Mouse (Mus musculus): ENCODE results near the gene Cenpt. TPM values are rescaled to one million over a fixed set of nuclear protein-coding genes. Genes with fewer than 3 reads are reported as not detected.
A peak's percentile ranks its signal among the peaks of the same experiment; 100 is the strongest.

Gene Cenpt
- total RNA-seq, 2 experiments from 2014 or later: 3.2 to 4.2 TPM

DNA sequence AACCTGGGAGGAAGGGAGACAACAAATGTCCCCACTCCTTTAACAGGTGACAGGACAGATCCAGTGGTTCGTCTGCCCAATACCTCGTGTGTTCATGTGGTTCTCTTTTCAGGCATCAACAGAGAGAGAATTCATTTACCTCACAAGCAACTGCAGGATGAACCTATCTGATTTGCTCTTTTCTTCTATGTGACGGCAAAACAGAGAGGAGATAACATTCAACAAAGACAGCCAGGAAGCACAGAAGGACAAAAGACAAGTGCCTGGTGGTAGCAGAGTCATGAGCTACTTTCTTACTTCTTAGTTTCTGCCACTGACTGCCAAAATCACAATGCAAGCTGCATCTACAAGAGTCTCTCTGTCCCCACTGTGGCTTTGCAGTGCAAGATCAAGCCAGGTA is 41.5 kb downstream of the Cenpt start:
- intact Hi-C loops (cut with DNase I): no loop called here

DNA sequence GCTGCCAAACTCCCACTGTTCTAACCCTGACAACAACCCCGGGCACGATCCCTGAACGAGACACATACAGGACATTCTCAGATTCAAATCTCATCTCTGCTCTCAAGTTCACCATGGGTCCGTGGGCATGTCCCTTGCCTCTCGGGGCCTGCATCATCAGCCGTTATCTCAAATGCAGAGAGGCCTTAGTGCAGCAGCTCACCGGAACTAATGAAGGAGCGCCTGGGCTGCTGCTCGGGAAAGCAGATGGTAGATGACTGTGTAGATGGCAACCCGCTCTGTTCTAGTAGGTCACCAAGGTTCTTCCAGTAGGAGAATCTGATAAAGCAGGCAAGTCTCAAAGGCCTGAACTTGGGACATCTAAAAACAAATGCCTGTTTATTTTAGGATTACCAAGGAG is 42.0 kb downstream of the Cenpt start:
- no peak for DNase-seq
- intact Hi-C loops (cut with DNase I): no loop called here

More for the DNA sequence above, 41.5 kb downstream of the Cenpt start:
- no peak for DNase-seq

DNA sequence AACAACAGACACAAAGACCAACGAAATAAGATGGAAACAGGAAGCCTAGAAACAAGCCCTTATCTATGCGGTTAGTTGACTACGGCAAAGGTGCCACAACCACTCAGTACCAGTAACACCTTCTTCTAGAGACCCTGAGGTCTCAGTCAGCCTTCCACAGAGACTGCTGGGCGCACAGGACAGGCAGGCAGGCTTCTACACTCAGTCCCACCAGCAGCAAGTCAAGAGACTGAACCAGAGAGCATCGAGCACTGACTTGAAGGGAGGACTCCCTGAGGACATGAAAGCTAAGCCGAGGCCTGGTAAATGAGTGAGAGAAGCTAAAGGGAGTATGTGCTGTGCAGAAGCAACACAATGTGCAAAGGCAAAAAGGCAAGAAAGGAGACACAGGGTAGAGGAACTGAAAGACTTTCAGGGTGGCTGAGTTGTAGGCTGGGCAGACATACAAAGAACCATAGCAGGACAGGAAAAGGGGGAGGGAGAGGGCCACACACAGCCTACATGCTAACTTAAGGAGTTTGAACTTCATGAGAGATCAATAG is 42.8 kb downstream of the Cenpt start:
- no peak for DNase-seq
- intact Hi-C loops (cut with DNase I): no loop called here

DNA sequence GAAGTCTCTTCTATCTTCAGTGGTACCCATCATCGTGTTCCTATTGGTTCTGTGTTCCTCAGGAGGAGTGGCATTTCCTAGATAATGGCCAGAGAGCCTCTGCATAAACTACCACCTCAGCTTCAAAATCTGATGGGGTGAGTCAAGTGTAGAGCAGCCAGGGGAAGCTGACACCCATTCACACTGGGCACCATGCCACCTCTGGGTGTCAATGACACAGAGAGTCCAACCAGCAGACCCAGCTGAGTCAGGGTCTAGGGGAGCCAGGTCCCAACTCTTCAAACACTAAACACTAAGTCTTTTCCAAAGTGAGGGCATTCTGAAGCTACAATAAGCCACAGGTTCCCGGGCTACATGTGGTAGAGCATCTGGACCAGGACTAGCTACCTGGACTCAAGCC is 44.6 kb downstream of the Cenpt start:
- DNase-seq: peak in 1 of 2 experiments; percentile 40
- intact Hi-C loops (cut with DNase I): no loop called here

DNA sequence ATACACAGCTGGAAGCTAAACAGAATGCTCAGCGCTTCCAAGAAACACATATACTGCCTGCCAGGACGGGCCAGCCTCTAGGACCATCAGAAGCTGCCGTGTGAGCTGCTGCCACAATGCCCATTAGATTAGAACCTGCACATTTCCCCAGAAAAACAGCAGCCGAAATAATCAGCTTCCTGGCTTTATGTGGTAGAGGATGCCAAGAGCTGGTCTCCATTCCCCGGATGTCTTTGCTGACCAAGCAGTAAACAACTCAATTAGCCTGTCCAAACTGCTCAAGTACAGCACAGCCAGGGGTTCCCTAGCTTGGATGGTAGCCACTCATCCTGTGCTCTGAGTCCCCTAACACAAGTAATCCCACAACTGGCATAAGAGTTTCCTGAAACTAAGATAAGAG is 45.3 kb downstream of the Cenpt start:
- intact Hi-C loops (cut with DNase I): no loop called here
- DNase-seq: no peak

DNA sequence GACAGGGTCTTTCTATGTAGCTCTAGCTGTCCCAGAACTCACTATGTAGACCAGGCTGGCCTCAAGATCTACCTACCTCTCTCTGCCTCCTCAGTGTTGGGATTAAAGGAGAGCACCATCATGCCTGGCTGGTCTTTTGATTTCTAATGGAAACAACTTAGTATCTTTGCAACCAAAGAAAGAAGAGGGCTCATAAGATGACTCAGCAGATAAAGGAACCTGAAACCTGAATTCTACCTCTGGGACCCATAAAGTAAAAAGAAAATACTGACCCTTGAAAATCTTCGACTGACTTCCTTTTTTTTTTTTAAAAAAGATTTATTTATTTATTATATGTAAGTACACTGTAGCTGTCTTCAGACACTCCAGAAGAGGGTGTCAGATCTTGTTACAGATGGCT is 47.1 kb downstream of the Cenpt start:
- intact Hi-C loops (cut with DNase I): no loop called here
- no peak for DNase-seq

DNA sequence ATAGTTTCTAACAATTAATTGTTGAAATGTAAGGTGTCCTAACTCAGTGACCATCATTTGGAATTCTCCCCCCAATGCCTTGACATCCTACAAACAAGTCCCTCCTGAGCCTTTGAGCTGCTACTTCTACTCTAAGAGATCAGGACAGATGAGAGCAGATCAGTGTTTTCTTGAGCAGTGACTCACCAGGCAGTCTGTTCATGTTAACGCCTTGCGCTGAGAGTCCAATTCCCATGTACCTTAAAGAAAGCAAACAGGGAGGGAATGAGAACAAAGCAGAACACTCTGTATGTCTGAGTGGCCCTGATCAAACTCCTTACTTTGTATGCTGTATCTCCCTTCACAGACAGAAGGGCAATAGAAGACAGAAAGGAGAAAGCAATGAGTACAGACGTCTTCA is 47.7 kb downstream of the Cenpt start:
- intact Hi-C loops (cut with DNase I): no loop called here

DNA sequence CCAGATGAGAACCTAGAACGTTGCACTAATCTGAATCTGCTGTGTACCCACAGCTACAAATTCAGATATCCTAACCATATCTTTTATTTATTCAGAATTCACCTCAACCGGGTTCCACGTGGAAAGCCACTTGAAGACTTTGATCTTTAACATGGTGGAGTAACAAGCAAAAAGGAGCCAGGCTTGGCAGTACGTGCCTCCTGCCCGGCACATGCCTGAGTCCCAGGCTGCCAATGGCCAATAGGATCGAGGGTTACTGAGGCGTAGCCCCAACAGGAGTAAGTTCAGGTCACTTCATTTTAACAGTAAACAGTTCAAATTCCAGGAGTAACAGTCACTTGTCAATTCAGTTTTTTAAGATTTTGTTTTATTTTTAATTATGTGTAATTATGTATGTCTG is 48.3 kb downstream of the Cenpt start:
- intact Hi-C loops (cut with DNase I): no loop called here
- DNase-seq: no peak

More for the DNA sequence above, 47.7 kb downstream of the Cenpt start:
- no peak for DNase-seq

DNA sequence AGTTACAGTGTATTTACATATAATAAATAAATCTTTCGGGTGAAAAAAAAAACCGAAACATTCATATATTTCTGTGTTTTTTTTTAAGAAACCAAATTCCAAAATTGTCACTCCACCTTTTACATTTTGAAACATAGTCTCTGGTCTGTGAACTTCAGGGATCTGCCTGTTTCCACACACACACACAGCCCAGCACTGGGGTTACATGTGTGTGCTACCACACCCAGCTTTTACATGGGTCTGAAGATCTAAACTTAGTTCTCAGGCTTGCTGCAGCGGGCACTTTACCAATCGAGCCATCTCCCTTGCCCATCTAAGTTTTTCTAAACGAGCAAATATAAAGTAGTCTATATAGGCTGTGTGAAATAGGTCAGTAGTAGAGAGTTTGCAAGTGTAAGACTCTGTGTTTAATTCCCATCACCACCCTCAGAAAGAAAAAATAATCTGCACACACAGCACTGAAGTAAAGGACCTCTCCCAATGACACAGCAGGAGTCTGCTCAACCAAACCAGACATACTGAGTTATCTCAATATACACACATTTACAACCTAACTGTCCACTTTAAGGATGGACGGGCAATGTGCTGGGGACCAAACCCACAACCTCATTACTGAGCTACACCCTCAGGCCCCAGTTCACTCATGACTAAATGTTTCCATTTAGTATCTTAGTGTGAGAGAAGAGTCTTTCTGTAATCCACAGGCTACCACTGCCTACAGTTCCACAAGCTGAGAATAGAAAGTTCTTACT is 51.7 kb downstream of the Cenpt start:
- intact Hi-C loops (cut with DNase I): no loop called here
- no peak for DNase-seq

DNA sequence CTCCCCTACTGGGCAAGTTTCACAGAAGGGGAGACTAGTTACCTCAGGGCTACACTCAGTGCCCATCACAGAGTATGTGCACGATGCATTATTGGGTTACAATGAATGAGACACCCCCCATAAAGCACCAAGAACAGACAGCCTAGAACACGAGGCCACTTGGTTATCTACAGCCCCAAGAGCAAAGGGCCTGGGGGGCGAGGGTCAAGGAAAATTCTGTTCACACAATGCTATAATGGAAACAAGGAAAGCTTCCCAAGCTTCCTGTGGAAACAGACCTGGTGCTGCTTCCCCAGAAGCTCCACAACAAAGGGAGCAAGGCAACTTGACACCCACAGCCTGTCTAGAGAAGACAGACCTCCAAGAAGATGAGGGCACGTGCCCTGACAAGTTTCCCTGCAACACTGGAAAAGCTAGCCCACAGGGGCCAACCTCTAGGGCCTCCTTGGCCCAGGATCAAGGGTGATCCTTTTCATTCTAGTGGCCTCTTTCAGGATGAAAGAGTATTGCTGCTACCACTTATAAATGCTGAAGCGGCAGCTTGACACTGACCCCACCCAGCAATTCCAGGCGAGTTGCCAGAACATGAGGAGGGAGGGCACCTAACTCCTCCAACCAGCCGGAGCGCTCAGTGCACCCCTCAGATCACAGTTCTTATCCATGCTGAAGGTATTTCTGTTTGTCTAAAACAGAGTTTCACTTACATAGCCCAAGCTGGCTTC is 53.8 kb downstream of the Cenpt start:
- peak; percentile 80 to 86 for DNase-seq

DNA sequence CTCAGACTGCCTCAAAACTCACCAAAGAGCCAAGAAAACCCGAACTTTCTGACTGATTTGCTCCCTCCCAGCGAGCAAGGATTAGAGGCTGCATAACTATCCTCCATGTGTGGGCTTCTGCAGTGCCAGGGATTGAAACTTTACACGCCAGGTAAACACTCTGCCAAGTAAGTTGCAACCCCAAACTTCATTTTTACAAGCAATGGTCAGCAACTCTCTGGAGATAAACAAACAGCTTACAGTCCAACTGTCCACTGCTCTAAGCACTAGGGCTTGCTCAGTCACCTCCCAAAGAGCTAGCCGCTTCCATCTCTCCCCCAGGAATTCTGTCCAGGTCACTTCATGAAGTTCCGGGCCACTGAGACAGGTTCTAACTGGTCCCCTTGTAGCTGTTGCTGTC is 54.7 kb downstream of the Cenpt start:
- intact Hi-C loops (cut with DNase I): no loop called here
- DNase-seq: no peak

More for the DNA sequence above, 53.8 kb downstream of the Cenpt start:
- intact Hi-C loops (cut with DNase I): no loop called here

DNA sequence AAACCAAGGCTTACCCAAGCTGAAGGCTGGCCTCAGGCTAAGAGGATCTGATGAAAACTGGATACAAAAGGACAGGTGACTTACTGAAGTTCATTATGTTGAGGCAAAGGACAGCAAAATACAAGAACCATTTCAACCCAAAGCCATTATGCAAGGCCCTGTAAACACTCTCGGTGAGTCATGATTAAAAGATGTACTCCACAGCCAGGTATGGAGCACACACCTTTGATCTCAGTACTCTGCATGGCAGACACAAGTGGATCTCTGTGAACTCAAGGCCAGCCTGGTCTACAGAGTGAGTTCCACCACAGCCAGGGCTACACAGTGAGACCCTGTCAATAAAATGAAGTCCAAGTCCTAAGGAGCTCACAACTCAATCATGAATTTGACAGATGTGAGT is 57.3 kb downstream of the Cenpt start:
- no peak for DNase-seq
- intact Hi-C loops (cut with DNase I): no loop called here

Other genes starting within 250 kb of the Cenpt start
- gene Ripor1, start 248.0 kb downstream of the Cenpt start, total RNA-seq (2021): 10 to 100 TPM; 46.0 to 49.0 TPM
- gene Ctcf, start 216.7 kb downstream of the Cenpt start, total RNA-seq (2021): 10 to 100 TPM; 43.8 to 44.6 TPM
- gene Agrp, start 215.9 kb downstream of the Cenpt start, total RNA-seq (2021): not detected
- 1 to 10 TPM in 1 of 2 experiments, under 1 TPM in 1; 0.69 to 5.7 TPM for gene Carmil2, start 167.0 kb downstream of the Cenpt start, total RNA-seq (2021)
- 10 to 100 TPM; 13.8 to 16.9 TPM for gene Acd, start 152.2 kb downstream of the Cenpt start, total RNA-seq (2021)
- gene Pard6a, start 152.1 kb downstream of the Cenpt start, total RNA-seq (2021): 1 to 10 TPM; 7.8 to 9.1 TPM
- gene 4933405L10Rik, start 145.6 kb downstream of the Cenpt start, total RNA-seq (2021): not detected
- 1 to 10 TPM; 2.4 to 2.5 TPM for gene Enkd1, start 145.1 kb downstream of the Cenpt start, total RNA-seq (2021)
- gene Gfod2, start 94.6 kb downstream of the Cenpt start, total RNA-seq (2021): 1 to 10 TPM; 3.6 to 3.7 TPM
- 10 to 100 TPM; 23.1 to 24.7 TPM for gene Ranbp10, start 25.9 kb downstream of the Cenpt start, total RNA-seq (2021)
- gene Tsnaxip1, start 25.5 kb downstream of the Cenpt start, total RNA-seq (2021): under 1 TPM in 1 of 2 experiments, not detected in 1; 0.38 TPM
- 10 to 100 TPM; 27.5 to 29.1 TPM for gene Thap11, start 1.9 kb upstream of the Cenpt start, total RNA-seq (2021)
- gene Nutf2, start 7.3 kb upstream of the Cenpt start, total RNA-seq (2021): 10 to 100 TPM; 27.2 to 34.3 TPM
- 10 to 100 TPM; 26.8 to 28.4 TPM for gene Edc4, start 27.6 kb upstream of the Cenpt start, total RNA-seq (2021)
- under 1 TPM in 1 of 2 experiments, not detected in 1; 0.54 TPM for gene Nrn1l, start 40.3 kb upstream of the Cenpt start, total RNA-seq (2021)
- gene Pskh1, start 47.2 kb upstream of the Cenpt start, total RNA-seq (2021): 10 to 100 TPM; 16.9 to 17.6 TPM
- gene Ctrl, start 80.6 kb upstream of the Cenpt start, total RNA-seq (2021): under 1 TPM; 0.46 to 0.55 TPM
- 10 to 100 TPM; 57.6 to 66.5 TPM for gene Psmb10, start 85.2 kb upstream of the Cenpt start, total RNA-seq (2021)
- gene Lcat, start 90.1 kb upstream of the Cenpt start, total RNA-seq (2021): 1 to 10 TPM; 1.0 to 1.3 TPM
- 10 to 100 TPM; 50.8 to 52.0 TPM for gene Slc12a4, start 112.8 kb upstream of the Cenpt start, total RNA-seq (2021)
- not detected for gene Dpep3, start 126.2 kb upstream of the Cenpt start, total RNA-seq (2021)
- 1 to 10 TPM; 7.4 to 7.8 TPM for gene Dus2, start 138.1 kb upstream of the Cenpt start, total RNA-seq (2021)
- not detected for gene Dpep2nb, start 152.7 kb upstream of the Cenpt start, total RNA-seq (2021)
- gene Ddx28, start 158.6 kb upstream of the Cenpt start, total RNA-seq (2021): 1 to 10 TPM; 9.5 to 9.9 TPM
- 10 to 100 TPM; 22.0 to 29.4 TPM for gene Nfatc3, start 205.6 kb upstream of the Cenpt start, total RNA-seq (2021)

Data from heart, postnatal 14 days (tissue).